Mouse (Mus musculus) MEL (cell line): ENCODE results near the gene Cab39. TPM values are rescaled to one million over a fixed set of nuclear protein-coding genes. Genes with fewer than 3 reads are reported as not detected.
A peak's percentile ranks its signal among the peaks of the same experiment; 100 is the strongest.

Experiments used
- DNase-seq: peaks from one replicate; pipeline ENCODE4 v3.0.0; 2011; ENCODE audit warnings: low read depth, low spot score
- H3K27ac ChIP-seq: 2 replicates; pipeline ENCODE4 v1.5.1; 2012; ENCODE audit warnings: low read depth, mild to moderate bottlenecking, control low read depth, low read length, moderate library complexity; ENCODE audit not compliant: control insufficient read depth
- H3K27me3 ChIP-seq, 2 experiments: fragments of 150-350 bp in 1 of 2; sonication (generic) in 1 of 2; 2 replicates each; pipeline ENCODE4 v1.6.1; 2012; ENCODE audit warnings: low read length in 2 of 2, mild to moderate bottlenecking in 2 of 2, improper control_type of control experiment in 1 of 2, moderate library complexity in 1 of 2; ENCODE audit not compliant: insufficient read depth in 2 of 2, control insufficient read depth in 1 of 2
- H3K36me3 ChIP-seq, 2 experiments: 2 replicates each; pipeline ENCODE4 v1.6.1; 2012 to 2014; ENCODE audit warnings: low read length in 2 of 2, improper control_type of control experiment in 1 of 2, inconsistent platforms in 1 of 2, mild to moderate bottlenecking in 1 of 2; ENCODE audit not compliant: insufficient read depth in 2 of 2, control insufficient read depth in 1 of 2
- H3K4me1 ChIP-seq, 2 experiments: fragments of 150-350 bp in 1 of 2; sonication (generic) in 1 of 2; 2 replicates each; pipeline ENCODE4 v1.6.1; 2012; ENCODE audit warnings: low read length in 2 of 2, improper control_type of control experiment in 1 of 2, mild to moderate bottlenecking in 1 of 2; ENCODE audit not compliant: insufficient read depth in 2 of 2, control insufficient read depth in 1 of 2
- H3K4me3 ChIP-seq, 2 experiments: fragments of 150-350 bp in 1 of 2; sonication (generic) in 1 of 2; 2 replicates each; pipeline ENCODE4 v1.5.1; 2012; ENCODE audit warnings: low read depth in 2 of 2, low read length in 2 of 2, mild to moderate bottlenecking in 2 of 2, moderate library complexity in 2 of 2, control low read depth in 1 of 2, improper control_type of control experiment in 1 of 2; ENCODE audit not compliant: control insufficient read depth in 1 of 2, insufficient read depth in 1 of 2
- H3K79me2 ChIP-seq: 2 replicates; pipeline ENCODE4 v1.6.1; 2012; ENCODE audit warnings: mild to moderate bottlenecking, low read length, moderate library complexity; ENCODE audit not compliant: control insufficient read depth, poor library complexity, insufficient read depth
- H3K9ac ChIP-seq: 2 replicates; pipeline ENCODE4 v1.6.1; 2012; ENCODE audit warnings: low read depth, mild to moderate bottlenecking, control low read depth, low read length, moderate library complexity; ENCODE audit not compliant: control insufficient read depth, poor library complexity, severe bottlenecking
- H3K9me3 ChIP-seq: fragments of 150-350 bp; sonication (generic); replicated peaks from 2 replicates; pipeline ENCODE4 v1.6.1; 2012; ENCODE audit warnings: mild to moderate bottlenecking, low read length, improper control_type of control experiment, moderate library complexity; ENCODE audit not compliant: insufficient read depth
- CHD2 ChIP-seq: IDR thresholded peaks from 2 replicates; pipeline ENCODE4 v1.6.1; 2011; ENCODE audit warnings: low read length, improper control_type of control experiment
- CTCF ChIP-seq, 3 experiments: IDR thresholded peaks in 2 of 3; conservative IDR thresholded peaks in 1 of 3; 2 replicates each; pipeline ENCODE4 v1.5.1; 2011 to 2012; ENCODE audit warnings: low read length in 3 of 3, low read depth in 2 of 3, mild to moderate bottlenecking in 2 of 3, improper control_type of control experiment in 1 of 3, inconsistent platforms in 1 of 3, mixed read lengths in 1 of 3, moderate library complexity in 1 of 3; ENCODE audit not compliant: control insufficient read depth in 1 of 3, insufficient read depth in 1 of 3, poor library complexity in 1 of 3, severe bottlenecking in 1 of 3
- ELF1 ChIP-seq: IDR thresholded peaks from 2 replicates; pipeline ENCODE4 v1.6.1; 2014; ENCODE audit warnings: low read depth, mild to moderate bottlenecking, inconsistent platforms, low read length, improper control_type of control experiment, moderate library complexity
- GABPA ChIP-seq: IDR thresholded peaks from 2 replicates; pipeline ENCODE4 v1.6.1; 2012; ENCODE audit warnings: low read depth, mild to moderate bottlenecking, inconsistent platforms, low read length, improper control_type of control experiment, moderate library complexity
- HCFC1 ChIP-seq: IDR thresholded peaks from 2 replicates; pipeline ENCODE4 v1.6.1; 2012; ENCODE audit warnings: low read depth, mild to moderate bottlenecking, inconsistent platforms, low read length, improper control_type of control experiment, moderate library complexity
- JUND ChIP-seq: IDR thresholded peaks from 2 replicates; pipeline ENCODE4 v1.6.1; 2011; ENCODE audit warnings: low read depth, mild to moderate bottlenecking, improper control_type of control experiment, low read length
- MAFK ChIP-seq: IDR thresholded peaks from 2 replicates; pipeline ENCODE4 v1.6.1; 2011; ENCODE audit warnings: low read depth, mild to moderate bottlenecking, low read length, improper control_type of control experiment, borderline replicate concordance
- MAZ ChIP-seq: IDR thresholded peaks from 2 replicates; pipeline ENCODE4 v1.6.1; 2012; ENCODE audit warnings: low read depth, mild to moderate bottlenecking, inconsistent platforms, low read length, improper control_type of control experiment
- MEF2A ChIP-seq: IDR thresholded peaks from 2 replicates; pipeline ENCODE4 v1.6.1; 2014; ENCODE audit warnings: low read depth, mild to moderate bottlenecking, inconsistent platforms, low read length, improper control_type of control experiment; ENCODE audit not compliant: poor library complexity, insufficient replicate concordance, severe bottlenecking; ENCODE audit errors: extremely low read depth
- MXI1 ChIP-seq: IDR thresholded peaks from 2 replicates; pipeline ENCODE4 v1.6.1; 2011; ENCODE audit warnings: mild to moderate bottlenecking, low read depth, low read length, improper control_type of control experiment
- NELFE ChIP-seq: IDR thresholded peaks from 2 replicates; pipeline ENCODE4 v1.6.1; 2011; ENCODE audit warnings: low read depth, low read length, improper control_type of control experiment
- RCOR1 ChIP-seq: IDR thresholded peaks from 2 replicates; pipeline ENCODE4 v1.6.1; 2012; ENCODE audit warnings: low read depth, mild to moderate bottlenecking, inconsistent platforms, low read length, improper control_type of control experiment
- SMC3 ChIP-seq: IDR thresholded peaks from 2 replicates; pipeline ENCODE4 v1.6.1; 2011; ENCODE audit warnings: low read depth, low read length, improper control_type of control experiment
- TCF12 ChIP-seq: IDR thresholded peaks from 2 replicates; pipeline ENCODE4 v1.6.1; 2014; ENCODE audit warnings: low read depth, mild to moderate bottlenecking, inconsistent platforms, low read length, improper control_type of control experiment, moderate library complexity
- UBTF ChIP-seq: IDR thresholded peaks from 2 replicates; pipeline ENCODE4 v1.6.1; 2012; ENCODE audit warnings: low read depth, mild to moderate bottlenecking, inconsistent platforms, low read length, improper control_type of control experiment, moderate library complexity, borderline replicate concordance; ENCODE audit not compliant: insufficient read depth
- USF2 ChIP-seq, 2 experiments: IDR thresholded peaks; 2 replicates each; pipeline ENCODE4 v1.6.1; 2011 to 2012; ENCODE audit warnings: improper control_type of control experiment in 2 of 2, low read length in 2 of 2, borderline replicate concordance in 1 of 2, inconsistent platforms in 1 of 2, low read depth in 1 of 2, mild to moderate bottlenecking in 1 of 2; ENCODE audit not compliant: insufficient read depth in 1 of 2
- polyA plus RNA-seq, 2 experiments: library from polyadenylated mRNA; stranded (reverse) in 1 of 2; unstranded in 1 of 2; fragments of >175 nt in 1 of 2; fragments of >200 nt in 1 of 2; gene quantifications; 2 replicates each; pipeline versions ENCODE4 v1.2.1 to v1.2.4; 2012; ENCODE audit warnings: low replicate concordance in 2 of 2, low read depth in 1 of 2; ENCODE audit not compliant: insufficient read length in 2 of 2, insufficient read depth in 1 of 2, missing spikeins in 1 of 2
- total RNA-seq: library from RNA; depleted of rRNA; stranded (reverse); fragments of 300-350 nt; gene quantifications from 2 replicates; pipeline ENCODE4 v1.2.3, GENCODE M21; 2012

The Cab39 gene
- total and polyA plus RNA-seq, 3 experiments: 66.5 to 144 (median 68.7) TPM

DNA sequence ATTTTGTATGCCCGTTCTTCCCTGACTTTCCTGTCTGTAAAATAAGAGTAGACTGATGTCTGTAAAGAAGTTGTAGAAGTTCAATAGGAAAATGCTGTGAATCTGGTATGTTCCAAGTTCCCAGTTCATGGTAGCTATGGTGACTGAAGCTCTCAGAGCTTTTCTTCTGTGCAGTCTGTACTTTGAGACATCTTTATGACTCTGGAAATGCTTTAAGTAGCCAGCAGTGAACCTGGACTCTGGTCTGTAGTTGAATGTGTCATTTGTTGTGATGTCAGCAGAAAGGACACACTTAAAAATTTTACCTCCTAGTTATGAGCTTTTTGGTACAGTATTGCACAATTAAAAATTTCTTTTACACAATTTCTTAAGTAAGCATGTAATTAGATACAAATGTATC lies 9.3 kb downstream of the Cab39 start:
- H3K36me3 ChIP-seq: peaks cover 14 to 20% of the 10 kb centered on the region in 2 experiments
- DNase-seq: no peak
- TF ChIP-seq NELFE (no peak), USF2 (IDR thresholded peaks at IDR 0.05; ENCODE audit: borderline replicate concordance in 1 of 2, insufficient read depth in 1 of 2, low read depth in 1 of 2, low read length in 2 of 2) (no peak), TCF12 (no peak), SMC3 (no peak), ELF1 (no peak), MEF2A (no peak), GABPA (no peak), UBTF (no peak), JUND (no peak), MXI1 (no peak), HCFC1 (no peak)

DNA sequence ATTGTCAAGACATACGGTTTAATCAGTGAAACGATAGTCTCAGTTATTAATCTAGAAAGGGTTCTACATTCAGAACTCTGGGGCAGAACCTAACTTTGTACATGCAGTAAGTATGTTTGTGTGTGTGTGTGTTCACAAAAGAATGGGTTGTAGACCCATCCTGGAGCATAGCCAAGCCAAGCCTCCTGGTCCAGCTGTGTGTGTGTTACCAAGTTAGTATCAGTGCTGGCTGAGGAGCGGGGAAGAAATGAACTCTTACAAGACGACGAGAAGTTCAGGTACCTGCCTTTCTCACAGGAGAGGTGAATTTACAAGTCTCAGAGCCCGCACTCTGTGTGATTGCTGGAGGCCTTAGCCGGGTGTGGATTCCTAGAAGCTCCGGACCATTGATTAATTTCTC lies 11.3 kb downstream of the Cab39 start:
- Histone ChIP-seq H3K27me3 (no peaks in the 10 kb centered on the region), H3K4me1 (no peaks in the 10 kb centered on the region; a peak in 2 of 4 replicates), H3K36me3 (peaks cover 14 to 20% of the 10 kb centered on the region in 2 experiments), H3K9ac (no peak overlapping the region), H3K9me3 (no peaks in the 10 kb centered on the region), H3K27ac (no peak overlapping the region), H3K79me2 (peaks cover 64% of the 10 kb centered on the region), H3K4me3 (no peak overlapping the region)
- DNase-seq: no peak
- no peak for TF ChIP-seq CHD2
- TF ChIP-seq SMC3: no peak
- TF ChIP-seq JUND: no peak

More for the DNA sequence above, 9.3 kb downstream of the Cab39 start:
- H3K4me1 ChIP-seq: no peaks in the 10 kb centered on the region; a peak in 2 of 4 replicates
- H3K9ac ChIP-seq: no peak overlapping the region
- H3K79me2 ChIP-seq: peaks cover 73% of the 10 kb centered on the region
- H3K27ac ChIP-seq: no peak overlapping the region
- H3K4me3 ChIP-seq: no peak overlapping the region
- H3K9me3 ChIP-seq: no peaks in the 10 kb centered on the region
- H3K27me3 ChIP-seq: no peaks in the 10 kb centered on the region

DNA sequence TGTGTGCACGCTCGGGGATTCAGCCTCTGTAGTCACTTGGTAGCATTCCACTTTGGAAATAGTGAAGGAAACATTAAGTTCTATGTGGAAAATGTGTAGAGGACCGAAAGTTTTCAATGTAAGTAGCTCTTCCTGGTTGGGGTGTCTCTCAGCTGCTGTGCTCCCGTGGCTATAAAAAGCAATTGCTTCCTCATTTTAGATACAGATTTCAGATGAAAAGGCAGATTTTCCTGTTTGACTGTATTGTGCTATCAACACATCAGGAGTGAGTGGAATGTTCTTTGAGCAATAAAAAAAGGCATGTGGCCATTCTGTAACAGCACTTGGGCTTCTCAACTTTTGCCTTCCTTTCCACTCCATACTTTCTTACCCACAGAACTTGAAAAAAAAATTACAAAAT lies 16.0 kb downstream of the Cab39 start:
- Histone ChIP-seq H3K27ac (no peak overlapping the region), H3K36me3 (peaks cover 6 to 20% of the 10 kb centered on the region in 2 experiments), H3K9ac (no peak overlapping the region), H3K9me3 (no peaks in the 10 kb centered on the region), H3K4me3 (no peak overlapping the region), H3K27me3 (no peaks in the 10 kb centered on the region), H3K79me2 (peaks cover 56% of the 10 kb centered on the region), H3K4me1 (peaks cover 0 to 5% of the 10 kb centered on the region in 2 experiments; a peak in 3 of 4 replicates)
- no peak for TF ChIP-seq GABPA
- TF ChIP-seq RCOR1: peak; percentile 29; the same call in 1 of the 2 replicates
- TF ChIP-seq MAFK: no peak
- peak; percentile 60 for TF ChIP-seq ELF1
- no peak for TF ChIP-seq CTCF (IDR thresholded peaks at IDR 0.05 in 2 of 3, conservative IDR thresholded peaks at IDR 0.05 in 1 of 3; ENCODE audit: control insufficient read depth in 1 of 3, insufficient read depth in 1 of 3, low read depth in 2 of 3, low read length in 3 of 3, poor library complexity in 1 of 3, severe bottlenecking in 1 of 3)
- TF ChIP-seq MAZ: no peak
- DNase-seq: peak; percentile 51
